Mouse (Mus musculus) granulocyte monocyte progenitor cell, adult 5-6 weeks (primary cell): ENCODE measurements around the gene Grid2ip. TPM values are rescaled to one million over a fixed set of nuclear protein-coding genes. Genes with fewer than 3 reads are reported as not detected.

Experiments
- ATAC-seq: replicated peaks from 2 replicates; pipeline ENCODE4 v1.8.0; 2016; ENCODE audit warnings: mild to moderate bottlenecking, moderate TSS enrichment, inconsistent platforms; ENCODE audit not compliant: poor library complexity, severe bottlenecking
- total RNA-seq, 2 experiments: library from RNA; stranded (forward) in 1 of 2; stranded (reverse) in 1 of 2; fragments of 200-712, 200-1000 nt in 1 of 2; fragments of >200 nt in 1 of 2; fragmentation: Nextera tagmentation in 1 of 2; gene quantifications; 2 replicates each; pipeline ENCODE4 v1.2.3; 2014 to 2017

Gene Grid2ip
- not detected in 2 replicates for total RNA-seq (2014; fragmentation: Nextera tagmentation)
- total RNA-seq (2017): not detected in 2 replicates

GRCm38 (mm10) chr5:143356686-143357388 lies at the start of gene Grid2ip:
TSS of gene Grid2ip (plus strand) at chr5:143357338.
- ATAC-seq: no peak

GRCm38 (mm10) chr5:143308825-143309224 lies 48.3 kb upstream of the Grid2ip start:
- ATAC-seq: no peak

GRCm38 (mm10) chr5:143309916-143310315 lies 47.2 kb upstream of the Grid2ip start:
- ATAC-seq: no peak

GRCm38 (mm10) chr5:143311886-143312285 lies 45.3 kb upstream of the Grid2ip start:
- ATAC-seq: peak; percentile 60

- ATAC-seq: peak; percentile 59
These were observed 42.9 kb upstream of the Grid2ip start for GRCm38 (mm10) chr5:143314183-143314729.

GRCm38 (mm10) chr5:143314730-143315513 lies 42.2 kb upstream of the Grid2ip start, which contains the start of gene E130309D02Rik:
TSS of gene E130309D02Rik (minus strand) at chr5:143315360.
- peak; percentile 65 for ATAC-seq

- 0 out of 2 replicates have a peak, but pooled peaks have one; percentile 2 for ATAC-seq
These were observed 41.6 kb upstream of the Grid2ip start for GRCm38 (mm10) chr5:143315514-143315888.

GRCm38 (mm10) chr5:143316605-143317287 lies 40.4 kb upstream of the Grid2ip start:
- ATAC-seq: no peak

- ATAC-seq: no peak
These were observed 39.9 kb upstream of the Grid2ip start for GRCm38 (mm10) chr5:143317288-143317610.

GRCm38 (mm10) chr5:143328690-143329495 lies 28.2 kb upstream of the Grid2ip start, which contains the start of gene Zdhhc4:
TSS of gene Zdhhc4 (minus strand) at chr5:143329256.
- ATAC-seq: peak; percentile 93

GRCm38 (mm10) chr5:143333872-143334271 lies 23.3 kb upstream of the Grid2ip start:
- peak; percentile 41 for ATAC-seq

- ATAC-seq: peak; percentile 67
These were observed 22.6 kb upstream of the Grid2ip start for GRCm38 (mm10) chr5:143334418-143335088.

- ATAC-seq: peak; percentile 38
These were observed 22.1 kb upstream of the Grid2ip start for GRCm38 (mm10) chr5:143335089-143335460.

GRCm38 (mm10) chr5:143336559-143336958 lies 20.6 kb upstream of the Grid2ip start:
- 0 out of 2 replicates have a peak, but pooled peaks have one; percentile 29 for ATAC-seq

- ATAC-seq: no peak
These were observed 17.5 kb upstream of the Grid2ip start for GRCm38 (mm10) chr5:143339603-143340002.

- ATAC-seq: no peak
These were observed 10.8 kb upstream of the Grid2ip start for GRCm38 (mm10) chr5:143346367-143346766.

GRCm38 (mm10) chr5:143356017-143356416 lies 1.1 kb upstream of the Grid2ip start:
- ATAC-seq: no peak

GRCm38 (mm10) chr5:143357564-143357963 lies 426 bp downstream of the Grid2ip start:
- ATAC-seq: no peak

GRCm38 (mm10) chr5:143359263-143359662 lies 2.1 kb downstream of the Grid2ip start:
- no peak for ATAC-seq
